In the genomic region with DNA sequence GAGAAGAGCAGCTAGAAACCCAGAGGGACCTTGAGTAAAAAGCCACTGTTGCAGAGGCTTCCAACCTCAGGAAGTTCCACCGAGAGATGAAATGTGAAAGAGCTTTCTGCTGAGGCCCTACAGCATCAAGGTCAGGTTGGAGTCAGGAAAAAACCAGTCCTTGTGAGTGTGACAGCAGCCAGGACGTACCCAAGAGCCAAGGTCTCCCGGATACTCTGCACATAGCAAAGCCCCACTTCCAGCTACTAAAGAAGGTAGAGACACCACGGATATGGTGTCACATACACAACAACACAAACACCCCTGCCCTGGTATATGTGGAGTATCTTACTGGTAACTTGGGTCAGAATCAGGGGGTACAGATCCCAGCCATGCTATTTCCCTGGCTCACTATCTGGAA, we compare ENCODE assay signal across 16 mouse cellular contexts. TPM values are rescaled to one million over a fixed set of nuclear protein-coding genes. Genes with fewer than 3 reads are reported as not detected.
DNase-seq lines count a peak whose midpoint lies in the region.
"Had no signal": no experiment of that assay in that cellular context is flagged by ENCODE, and none has a peak within 500 bp of the region (broad histone marks: within the 10 kb centered on the region; RNA-seq: fewer than 3 reads in every experiment).

No protein-coding gene starts in this region.

- DNase-seq in adrenal gland, adult (ENCODE audit: inconsistent age in 2 of 2, low spot score in 1 of 2), result peak; percentile 57 to 82
- no peak for DNase-seq in adrenal gland, postnatal 25 days
- peak; percentile 56 for DNase-seq in adrenal gland, adult 8-10 months
- DNase-seq in adrenal gland, adult 18-20 months (ENCODE audit: low spot score in 2 of 2), result no peak
- DNase-seq in adrenal gland, postnatal 10 days, result peak; percentile 42
- DNase-seq in adrenal gland, postnatal 36 days, result peak; percentile 51 to 52
- DNase-seq in gastrocnemius, postnatal 14 days, result no peak
- DNase-seq: B cell, adult 2 months; cerebellum, adult 11 months; cerebellum, adult 18-20 months; cerebellum, adult 8-10 months; cerebellum, adult 9-11 months; cerebellum, postnatal 14 days; forebrain, postnatal 0 days had no signal

- intact Hi-C loops in gastrocnemius, postnatal 14 days (cut with DNase I; ENCODE audit: low total_unique reads), result no loop called here

RNA-seq across cellular contexts. Expression of gene Svs1, which starts 12.1 kb away (rescaled TPM):
- 0.21 TPM in 1 of 2 replicates, not detected in the other for total RNA-seq in adrenal gland, postnatal 25 days (2021)
- under 1 TPM in 2 of 4 experiments, not detected in 2; 0.14 to 0.32 TPM for total RNA-seq in adrenal gland, adult 8-10 months (2022)
- total RNA-seq in adrenal gland, adult 18-20 months (2021), result not detected
- total RNA-seq in adrenal gland, postnatal 10 days (2021), result not detected
- not detected for total RNA-seq in adrenal gland, postnatal 36 days (2021)
- total RNA-seq in gastrocnemius, postnatal 14 days (2021), result not detected
- total RNA-seq: CH12.LX; forebrain, postnatal 0 days had no signal

RNA-seq across cellular contexts. Expression of gene Doxl2, which starts 24.0 kb away (rescaled TPM):
- total RNA-seq in adrenal gland, postnatal 25 days (2021), result not detected in 2 replicates
- under 1 TPM in 1 of 4 experiments, not detected in 3; 0.24 TPM for total RNA-seq in adrenal gland, adult 8-10 months (2022)
- total RNA-seq in adrenal gland, adult 18-20 months (2021), result not detected
- not detected for total RNA-seq in adrenal gland, postnatal 10 days (2021)
- total RNA-seq in adrenal gland, postnatal 36 days (2021), result not detected
- not detected for total RNA-seq in gastrocnemius, postnatal 14 days (2021)
- total RNA-seq: CH12.LX; forebrain, postnatal 0 days; G1E had no signal

RNA-seq across cellular contexts. Expression of gene Gpnmb, which starts 37.5 kb away (rescaled TPM):
- 0.33 TPM in 1 of 2 replicates, not detected in the other for total RNA-seq in adrenal gland, postnatal 25 days (2021)
- 10 to 100 TPM in 2 of 4 experiments, 1 to 10 TPM in 2; 2.0 to 60.7 (median 23.2) TPM for total RNA-seq in adrenal gland, adult 8-10 months (2022)
- 10 to 100 TPM in 1 of 2 experiments, under 1 TPM in 1; 0.80 to 37.2 TPM for total RNA-seq in adrenal gland, adult 18-20 months (2021)
- under 1 TPM; 0.55 to 0.84 TPM for total RNA-seq in adrenal gland, postnatal 10 days (2021)
- 1 to 10 TPM in 1 of 2 experiments, under 1 TPM in 1; 0.40 to 7.8 TPM for total RNA-seq in adrenal gland, postnatal 36 days (2021)
- total RNA-seq in gastrocnemius, postnatal 14 days (2021), result 1 to 10 TPM in 1 of 2 experiments, under 1 TPM in 1; 0.78 to 1.2 TPM
- total RNA-seq: CH12.LX had no signal

Comparison
In these comparisons a context has a peak if more than half of its experiments do, and no peak if none do; other contexts are left out.
1. DNase-seq: peak in adrenal gland, adult (2 of 2), adrenal gland, adult 8-10 months (single experiment), adrenal gland, postnatal 10 days (single experiment) and adrenal gland, postnatal 36 days (2 of 2); none in adrenal gland, postnatal 25 days (single experiment), adrenal gland, adult 18-20 months (0 of 2) and gastrocnemius, postnatal 14 days (single experiment).